Mouse (Mus musculus): ENCODE results near the gene Pfdn5.

GRCm38 (mm10) chr15:102364678-102365077 is 38.8 kb downstream of the Pfdn5 start:
- TF ChIP-seq TCF12 (IDR thresholded peaks at IDR 0.05; ENCODE audit: low read depth, low read length) (no peak), CTCF (conservative IDR thresholded peaks at IDR 0.05 in 1 of 2, IDR thresholded peaks at IDR 0.05 in 1 of 2; ENCODE audit: low read depth in 2 of 2, low read length in 2 of 2) (0 out of 4 replicates have a peak, but pooled peaks of 1 of the 2 experiments have one; percentile 7), JUND (conservative IDR thresholded peaks at IDR 0.05; ENCODE audit: low read depth, low read length) (no peak), MAFK (IDR thresholded peaks at IDR 0.05; ENCODE audit: insufficient replicate concordance, low read length) (no peak), SMC3 (IDR thresholded peaks at IDR 0.05; ENCODE audit: low read depth, low read length) (no peak), ZNF384 (IDR thresholded peaks at IDR 0.05; ENCODE audit: low read depth, low read length) (no peak), EP300 (IDR thresholded peaks at IDR 0.05; ENCODE audit: low read length) (no peak), TBP (conservative IDR thresholded peaks at IDR 0.05; ENCODE audit: low read depth, low read length) (no peak), MAX (IDR thresholded peaks at IDR 0.05; ENCODE audit: low read length) (no peak), UBTF (IDR thresholded peaks at IDR 0.05; ENCODE audit: low read depth, low read length) (no peak), NELFE (IDR thresholded peaks at IDR 0.05; ENCODE audit: low read depth, low read length) (no peak), USF1 (IDR thresholded peaks at IDR 0.05; ENCODE audit: low read depth, low read length) (no peak)
